Mouse (Mus musculus) hematopoietic multipotent progenitor cell, adult 10-12 weeks (in vitro differentiated cells): Measurements from ENCODE around the gene Crebzf. TPM values are rescaled to one million over a fixed set of nuclear protein-coding genes. Genes with fewer than 3 reads are reported as not detected.

ENCODE experiments used
- polyA plus RNA-seq: library from polyadenylated mRNA; stranded (reverse); fragments of >175 nt; gene quantifications from 2 replicates; pipeline ENCODE4 v1.2.3, GENCODE M21; 2012; ENCODE audit warnings: low replicate concordance

Crebzf gene
- 82.0 and 212 TPM in 2 replicates for polyA plus RNA-seq

GRCm38 (mm10) chr7:90442518-90443080 lies at the start of gene Crebzf:
Crebzf (plus strand) TSS chr7:90442729.

GRCm38 (mm10) chr7:90426020-90427001 lies 16.2 kb upstream of the Crebzf start, which contains the start of gene Ccdc89:
Ccdc89 (plus strand) TSS chr7:90426577.

GRCm38 (mm10) chr7:90456845-90457468 lies 14.4 kb downstream of the Crebzf start, which contains the start of gene Tmem126a:
Tmem126a (minus strand) TSS chr7:90457229.

GRCm38 (mm10) chr7:90475793-90476312 lies 33.3 kb downstream of the Crebzf start, which contains the start of gene Tmem126b:
Tmem126b (minus strand) TSS chr7:90476001.

GRCm38 (mm10) chr7:90476313-90477245 lies 34.0 kb downstream of the Crebzf start, which contains the start of gene Dlg2:
Dlg2 (plus strand) TSS chr7:90476672.

Other genes with a start within 250 kb of the Crebzf start
- not detected in 2 replicates for gene Ccdc83, start 177.0 kb upstream of the Crebzf start, polyA plus RNA-seq
- gene Sytl2, start 140.5 kb upstream of the Crebzf start, polyA plus RNA-seq, result 1.4 and 2.5 TPM in 2 replicates
- not detected in 2 replicates for gene Ccdc89, start 16.2 kb upstream of the Crebzf start, polyA plus RNA-seq
- gene Tmem126a, start 14.5 kb downstream of the Crebzf start, polyA plus RNA-seq, result 14.2 and 32.5 TPM in 2 replicates
- gene Tmem126b, start 33.3 kb downstream of the Crebzf start, polyA plus RNA-seq, result 3.1 and 5.8 TPM in 2 replicates
- 0.11 and 0.22 TPM in 2 replicates for gene Dlg2, start 33.9 kb downstream of the Crebzf start, polyA plus RNA-seq